Mouse (Mus musculus) Patski (cell line): Measurements from ENCODE around the gene Malsu1. TPM values are rescaled to one million over a fixed set of nuclear protein-coding genes. Genes with fewer than 3 reads are reported as not detected.
A peak's percentile ranks its signal among the peaks of the same experiment; 100 is the strongest.

Source experiments
- ATAC-seq: fragments of 100-300 bp; one replicate; pipeline ENCODE4 v1.8.0; 2021
- CTCF ChIA-PET: fragments of 350-600 bp; sonication (Branson Sonifier 250); formaldehyde crosslinking; loops from one replicate; lab custom pipeline; 2022; ENCODE audit warnings: inconsistent platforms; lab: Charles Lee
- POLR2A ChIA-PET: fragments of 350-600 bp; sonication (Branson Sonifier 250); formaldehyde crosslinking; loops from one replicate; lab custom pipeline; 2022; ENCODE audit warnings: antibody characterized with exemption, inconsistent platforms; lab: Charles Lee
- DNase-seq: peaks from one replicate; pipeline ENCODE4 v3.0.0-alpha.2; 2011; ENCODE audit warnings: low read depth, low spot score
- H3K27me3 ChIP-seq: fragments of 371-371 bp; one replicate; pipeline ENCODE4 v1.5.1; 2021
- CTCF ChIP-seq: fragments of 100-300 bp; IDR thresholded peaks from one replicate; pipeline ENCODE4 v1.5.1; 2021
- in situ Hi-C: fragments of 300-500 bp; cut with MboI; formaldehyde crosslinking; loops from 3 replicates; pipeline ENCODE4 v1.11.1; 2018; ENCODE audit warnings: low pct_unique_long_range_greater_than_20kb, mixed read lengths
- polyA plus RNA-seq: library from polyadenylated mRNA; unstranded; gene quantifications from one replicate; pipeline ENCODE4 v1.2.3, GENCODE M21; 2021

Malsu1 gene
- polyA plus RNA-seq, 1 experiment from 2014 or later = 48.0 TPM

DNA sequence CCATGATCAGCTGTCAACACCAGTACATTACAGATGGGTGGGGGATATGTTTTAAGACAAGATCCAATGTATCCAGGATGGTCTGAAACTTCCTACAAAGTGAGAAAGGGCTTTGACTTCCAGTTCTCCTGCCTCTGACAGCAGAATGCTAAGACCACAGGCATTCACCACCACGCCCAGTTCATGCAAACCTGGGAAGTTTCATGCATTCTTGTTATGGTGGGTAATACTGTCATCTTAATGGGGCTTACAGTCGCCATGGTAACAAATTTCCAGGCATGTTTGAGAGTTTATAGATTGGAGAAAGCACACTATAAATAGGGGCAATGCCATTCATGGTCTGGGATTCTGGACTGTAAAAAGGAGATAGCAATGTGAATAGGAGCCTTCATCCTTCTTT, 35.6 kb downstream of the Malsu1 start:
- POLR2A ChIA-PET = interaction anchor here (0.7 kb wide), 1 partner anchor 31 kb away, joined by 3 read pairs; no protein-coding TSS in a partner anchor
- CTCF ChIA-PET = interaction anchor here (1.2 kb wide), 1 partner anchor 8 kb away, joined by 3 read pairs; no protein-coding TSS in a partner anchor
- in situ Hi-C loops = no loop called here
- DNase-seq (no peak), ATAC-seq (peak; percentile 31)
- no peaks in the 10 kb centered on the region for H3K27me3 ChIP-seq
- no peak for TF ChIP-seq CTCF

DNA sequence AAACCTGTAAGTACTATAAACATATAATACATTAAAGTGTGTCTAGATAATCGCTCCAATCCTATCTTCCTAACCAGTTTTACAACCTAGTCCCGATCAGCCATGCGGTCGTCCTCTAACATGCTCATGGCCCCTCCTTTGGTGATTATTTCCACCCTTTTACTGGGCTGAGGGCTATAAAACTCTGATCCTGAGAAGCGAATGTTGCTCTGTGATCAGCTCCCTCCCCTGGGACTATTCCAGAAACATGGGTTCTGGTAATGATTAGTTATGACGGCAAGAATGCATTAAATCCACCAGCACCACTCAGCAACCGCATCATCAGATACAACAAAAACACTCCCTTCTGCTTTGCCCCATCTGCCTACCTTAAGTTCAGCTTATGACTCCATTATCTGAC, 40.3 kb downstream of the Malsu1 start:
- ChIA-PET POLR2A (no interaction called here), CTCF (no interaction called here)
- no peak for DNase-seq
- in situ Hi-C loops = no loop called here
- no peak for ATAC-seq
- no peak for TF ChIP-seq CTCF
- no peaks in the 10 kb centered on the region for H3K27me3 ChIP-seq

DNA sequence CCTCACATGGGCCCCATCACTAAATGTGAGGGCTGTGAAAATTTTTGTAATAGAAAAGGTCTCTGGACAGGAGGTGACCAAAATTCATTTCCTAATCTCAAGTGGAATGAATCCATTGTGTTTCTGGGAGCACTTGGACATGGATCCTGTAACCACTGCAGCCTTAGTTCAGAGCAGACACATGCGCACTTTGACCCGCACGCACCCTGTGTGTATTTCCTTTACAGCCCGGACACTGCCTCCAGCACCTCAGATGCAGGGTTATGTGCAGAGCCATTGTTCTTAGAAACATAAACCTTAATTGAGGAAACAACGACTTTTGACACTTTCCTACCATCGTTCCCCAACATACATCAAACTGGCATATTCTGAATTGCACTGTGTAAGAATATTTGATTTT, 40.9 kb downstream of the Malsu1 start:
- H3K27me3 ChIP-seq = no peaks in the 10 kb centered on the region
- ChIA-PET CTCF (no interaction called here), POLR2A (no interaction called here)
- ATAC-seq = no peak
- in situ Hi-C loops = no loop called here
- no peak for TF ChIP-seq CTCF
- DNase-seq = no peak

GRCm38 (mm10) chr6:49115550-49115949, 42.0 kb downstream of the Malsu1 start:
- in situ Hi-C loops = no loop called here
- ChIA-PET POLR2A (interaction anchor here (1.0 kb wide), 1 partner anchor 9 kb away, joined by 3 read pairs; no protein-coding TSS in a partner anchor), CTCF (no interaction called here)
- TF ChIP-seq CTCF = no peak
- no peak for ATAC-seq
- no peaks in the 10 kb centered on the region for H3K27me3 ChIP-seq
- no peak for DNase-seq

DNA sequence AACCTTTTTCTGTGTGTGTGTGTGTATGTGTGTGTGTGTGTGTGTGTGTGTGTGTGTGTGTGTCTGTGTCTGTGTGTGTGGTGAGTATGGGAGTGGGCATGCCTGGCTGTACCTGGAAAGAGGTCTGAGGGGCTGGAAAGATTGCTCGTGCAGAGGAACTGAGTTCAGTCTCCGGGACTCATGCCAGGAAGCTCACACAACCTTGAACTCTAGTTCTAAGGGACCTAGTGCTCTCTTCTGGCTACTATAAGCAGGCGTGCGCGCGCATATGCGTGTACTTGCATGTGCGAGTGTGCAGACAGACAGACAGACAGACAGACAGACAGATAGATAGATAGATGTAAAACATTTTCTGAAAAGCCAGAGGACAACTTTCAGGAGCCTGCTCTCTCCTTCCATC, 42.6 kb downstream of the Malsu1 start:
- ATAC-seq (no peak), DNase-seq (no peak)
- POLR2A ChIA-PET = interaction anchor here (1.0 kb wide), 1 partner anchor 10 kb away, joined by 3 read pairs; no protein-coding TSS in a partner anchor
- in situ Hi-C loops = no loop called here
- CTCF ChIA-PET = no interaction called here
- H3K27me3 ChIP-seq = no peaks in the 10 kb centered on the region
- TF ChIP-seq CTCF = no peak

DNA sequence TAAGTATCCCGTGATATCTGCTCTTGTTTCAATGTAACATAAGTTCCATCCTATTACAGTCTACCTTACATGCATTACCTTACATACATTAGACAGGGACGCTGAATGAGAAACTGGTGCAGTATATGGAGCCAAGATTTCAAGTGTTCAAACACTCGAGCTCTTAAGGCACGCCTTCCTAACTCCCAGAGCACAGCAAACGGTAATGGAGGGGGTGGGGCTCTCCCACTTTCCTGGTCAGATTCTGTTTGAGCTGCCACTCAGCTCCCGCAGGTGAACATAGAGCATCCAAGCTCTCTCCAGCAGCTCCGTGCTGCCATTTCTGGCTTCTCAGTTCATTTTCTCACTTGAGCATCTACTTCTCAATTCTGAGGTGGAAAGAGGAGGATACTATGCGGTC, 44.9 kb downstream of the Malsu1 start:
- TF ChIP-seq CTCF = no peak
- ChIA-PET POLR2A (no interaction called here), CTCF (interaction anchor here (1.5 kb wide), 1 partner anchor 20 kb away, joined by 5 read pairs; no protein-coding TSS in a partner anchor)
- ATAC-seq = no peak
- DNase-seq = no peak
- no peaks in the 10 kb centered on the region for H3K27me3 ChIP-seq
- in situ Hi-C loops = no loop called here

GRCm38 (mm10) chr6:49119462-49120135, 46.0 kb downstream of the Malsu1 start:
- no peak for DNase-seq
- no peak for ATAC-seq
- H3K27me3 ChIP-seq = no peaks in the 10 kb centered on the region
- CTCF ChIA-PET = interaction anchor here (1.3 kb wide), 1 partner anchor 10 kb away, joined by 3 read pairs; no protein-coding TSS in a partner anchor
- POLR2A ChIA-PET = no interaction called here
- no peak for TF ChIP-seq CTCF
- in situ Hi-C loops = no loop called here

DNA sequence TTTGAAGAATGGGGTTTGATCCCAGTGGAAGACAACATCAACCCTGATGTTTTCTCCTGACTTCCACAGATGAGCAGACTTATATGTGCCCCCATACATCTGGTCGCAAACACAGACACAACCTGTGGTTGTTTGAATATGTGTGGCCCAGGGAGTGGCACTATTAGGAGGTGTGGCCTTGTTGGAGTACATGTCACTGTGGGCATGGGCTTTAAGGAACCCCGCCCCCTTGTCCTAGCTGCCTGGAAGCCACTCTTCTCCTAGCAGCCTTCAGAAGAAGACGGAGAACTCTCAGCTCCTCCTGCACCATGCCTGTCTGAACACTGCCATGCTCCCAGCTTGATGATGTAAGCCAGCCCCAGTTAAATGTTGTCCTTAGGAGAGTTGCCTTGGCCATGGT, 46.8 kb downstream of the Malsu1 start:
- POLR2A ChIA-PET = no interaction called here
- DNase-seq (no peak), ATAC-seq (no peak)
- in situ Hi-C loops = no loop called here
- CTCF ChIA-PET = interaction anchor here (1.3 kb wide), 1 partner anchor 9 kb away, joined by 3 read pairs; no protein-coding TSS in a partner anchor
- no peak for TF ChIP-seq CTCF
- H3K27me3 ChIP-seq = no peaks in the 10 kb centered on the region

GRCm38 (mm10) chr6:49130328-49130727, 56.7 kb downstream of the Malsu1 start:
- H3K27me3 ChIP-seq = no peaks in the 10 kb centered on the region
- in situ Hi-C loops = no loop called here
- POLR2A ChIA-PET = no interaction called here
- CTCF ChIA-PET = interaction anchor here (1.0 kb wide), 1 partner anchor 24 kb away, joined by 3 read pairs; no protein-coding TSS in a partner anchor
- no peak for DNase-seq
- ATAC-seq = no peak
- no peak for TF ChIP-seq CTCF

- CTCF ChIA-PET = interaction anchor here (1.4 to 1.7 kb wide), 2 partner anchors 10 to 35 kb away, joined by 4 read pairs; no protein-coding TSS in a partner anchor
- POLR2A ChIA-PET = no interaction called here
- ATAC-seq = no peak
- TF ChIP-seq CTCF = no peak
- H3K27me3 ChIP-seq = no peaks in the 10 kb centered on the region
- in situ Hi-C loops = no loop called here
- no peak for DNase-seq
Measured at GRCm38 (mm10) chr6:49131855-49132254, 58.3 kb downstream of the Malsu1 start.
